Mouse (Mus musculus) stomach, postnatal 0 days (tissue): ENCODE data around the gene Cep57. TPM values are rescaled to one million over a fixed set of nuclear protein-coding genes. Genes with fewer than 3 reads are reported as not detected.
A peak's percentile ranks its signal among the peaks of the same experiment; 100 is the strongest.

Experiments used
- ATAC-seq: fragments of 200-750 bp; cut with Nextera tagmentation; 2 replicates; pipeline ENCODE4 v1.8.0; 2017; ENCODE audit not compliant: low FRiP score, low TSS enrichment
- DNase-seq: peaks from one replicate; pipeline ENCODE4 v3.0.0-alpha.2; 2016; ENCODE audit warnings: low spot score
- H3K27ac ChIP-seq: fragments of 300-500 bp; sonication (generic); replicated peaks from 2 replicates; pipeline ENCODE4 v1.5.1; 2014; ENCODE audit warnings: mild to moderate bottlenecking, control low read depth
- H3K27me3 ChIP-seq: fragments of 300-500 bp; sonication (generic); 2 replicates; pipeline ENCODE4 v1.6.1; 2014; ENCODE audit warnings: low read length; ENCODE audit not compliant: control insufficient read depth, insufficient read depth
- H3K36me3 ChIP-seq: fragments of 300-500 bp; sonication (generic); 2 replicates; pipeline ENCODE4 v1.6.1; 2014; ENCODE audit warnings: low read length, mixed read lengths; ENCODE audit not compliant: control insufficient read depth, insufficient read depth
- H3K4me1 ChIP-seq: fragments of 300-500 bp; sonication (generic); replicated peaks from 2 replicates; pipeline ENCODE4 v1.6.1; 2014; ENCODE audit warnings: antibody characterized with exemption; ENCODE audit not compliant: control insufficient read depth, insufficient read depth
- H3K4me2 ChIP-seq: fragments of 300-500 bp; sonication (generic); replicated peaks from 2 replicates; pipeline ENCODE4 v1.6.1; 2014; ENCODE audit warnings: low read depth, mild to moderate bottlenecking, control low read depth, moderate library complexity
- H3K4me3 ChIP-seq: fragments of 300-500 bp; sonication (generic); 2 replicates; pipeline ENCODE4 v1.5.1; 2014; ENCODE audit warnings: low read depth, low read length, control low read depth
- H3K9ac ChIP-seq: fragments of 300-500 bp; sonication (generic); 2 replicates; pipeline ENCODE4 v1.6.1; 2014; ENCODE audit warnings: mild to moderate bottlenecking, low read length, control low read depth, mixed read lengths
- H3K9me3 ChIP-seq: fragments of 300-500 bp; sonication (generic); 2 replicates; pipeline ENCODE4 v1.6.1; 2016; ENCODE audit warnings: low read length; ENCODE audit not compliant: control insufficient read depth
- CTCF ChIP-seq: IDR thresholded peaks from 2 replicates; pipeline ENCODE4 v1.5.1; 2016; ENCODE audit warnings: antibody characterized with exemption, low read depth, mild to moderate bottlenecking, moderate library complexity
- EP300 ChIP-seq: optimal IDR thresholded peaks from 2 replicates; pipeline ENCODE3; 2016; ENCODE audit warnings: antibody characterized with exemption
- WGBS: fragments of 180-500 bp; shearing (Covaris S2); extraction: QIAGEN DNeasy Blood & Tissue Kit; methylation state at CpG from one replicate; pipeline ENCODE4 v1.1.7; 2014; 5-methylcytosine and 5-hydroxymethylcytosine counted together
- polyA plus RNA-seq: library from polyadenylated mRNA; unstranded; fragments of >200 nt; fragmentation: Nextera tagmentation; extraction: Ambion mirVana; gene quantifications from 2 replicates; pipeline ENCODE4 v1.2.1, GENCODE M21; 2015

Cep57 gene
- 24.0 and 26.1 TPM in 2 replicates for polyA plus RNA-seq

- Histone ChIP-seq H3K27ac (peak within 1 kb of the TSS; percentile 99), H3K4me1 (0 out of 2 replicates have a peak, but pooled peaks cover 2% of the 10 kb centered on the region), H3K4me2 (peak within 1 kb of the TSS; percentile 74), H3K9ac (peak within 1 kb of the TSS; percentile 92), H3K4me3 (peak within 1 kb of the TSS; percentile 80), H3K36me3 (peaks cover 2% of the 10 kb centered on the region; the same call in 1 of the 2 replicates), H3K9me3 (no peaks in the 10 kb centered on the region), H3K27me3 (no peaks in the 10 kb centered on the region)
- ATAC-seq (peak; percentile 92), DNase-seq (peak; percentile 94)
- WGBS = under 1% methylated on average over 43 of the region's 44 CpGs
- TF ChIP-seq CTCF (peak; percentile 12; the same call in 1 of the 2 replicates), EP300 (no peak)
Observed at GRCm38 (mm10) chr9:13826832-13827405, at the start of gene Cep57. TSS of gene Cep57 (minus strand) at chr9:13827107.

- H3K4me2 ChIP-seq = no peak overlapping the region
- H3K9me3 ChIP-seq = no peaks in the 10 kb centered on the region
- H3K36me3 ChIP-seq = no peaks in the 10 kb centered on the region
- no peak overlapping the region for H3K4me3 ChIP-seq
- 25% methylated on average over 2 of the region's 2 CpGs for WGBS
- H3K4me1 ChIP-seq = no peaks in the 10 kb centered on the region
- no peaks in the 10 kb centered on the region for H3K27me3 ChIP-seq
- no peak overlapping the region for H3K27ac ChIP-seq
- ATAC-seq (no peak), DNase-seq (no peak)
- H3K9ac ChIP-seq = no peak overlapping the region
- TF ChIP-seq EP300 = no peak
- TF ChIP-seq CTCF = no peak
Observed at GRCm38 (mm10) chr9:13875340-13875739, 48.4 kb upstream of the Cep57 start.

- no peak overlapping the region for H3K9ac ChIP-seq
- H3K36me3 ChIP-seq = no peaks in the 10 kb centered on the region
- H3K4me1 ChIP-seq = no peaks in the 10 kb centered on the region
- no peak overlapping the region for H3K4me3 ChIP-seq
- no peaks in the 10 kb centered on the region for H3K9me3 ChIP-seq
- TF ChIP-seq CTCF (peak; percentile 65), EP300 (no peak)
- no peak for DNase-seq
- no peak overlapping the region for H3K27ac ChIP-seq
- H3K4me2 ChIP-seq = no peak overlapping the region
- WGBS = 36% methylated on average over 2 of the region's 2 CpGs
- H3K27me3 ChIP-seq = no peaks in the 10 kb centered on the region
- ATAC-seq = 0 out of 2 replicates have a peak, but pooled peaks have one; percentile 15
Observed at GRCm38 (mm10) chr9:13874359-13874758, 47.5 kb upstream of the Cep57 start.

GRCm38 (mm10) chr9:13871631-13872030 is 44.7 kb upstream of the Cep57 start:
- H3K9ac ChIP-seq = no peak overlapping the region
- H3K4me1 ChIP-seq = no peaks in the 10 kb centered on the region
- DNase-seq (peak; percentile 4), ATAC-seq (no peak)
- WGBS = 84% methylated on average over 7 of the region's 7 CpGs
- H3K27me3 ChIP-seq = no peaks in the 10 kb centered on the region
- H3K27ac ChIP-seq = no peak overlapping the region
- H3K36me3 ChIP-seq = no peaks in the 10 kb centered on the region
- H3K4me3 ChIP-seq = no peak overlapping the region
- no peak overlapping the region for H3K4me2 ChIP-seq
- TF ChIP-seq EP300 = no peak
- TF ChIP-seq CTCF = no peak
- no peaks in the 10 kb centered on the region for H3K9me3 ChIP-seq

- H3K27ac ChIP-seq = no peak overlapping the region
- 64% methylated on average over 2 of the region's 2 CpGs for WGBS
- H3K9me3 ChIP-seq = no peaks in the 10 kb centered on the region
- no peaks in the 10 kb centered on the region for H3K4me1 ChIP-seq
- H3K36me3 ChIP-seq = no peaks in the 10 kb centered on the region
- no peaks in the 10 kb centered on the region for H3K27me3 ChIP-seq
- DNase-seq = peak; percentile 1
- H3K9ac ChIP-seq = no peak overlapping the region
- no peak for TF ChIP-seq CTCF
- TF ChIP-seq EP300 = no peak
- no peak for ATAC-seq
- no peak overlapping the region for H3K4me3 ChIP-seq
- H3K4me2 ChIP-seq = no peak overlapping the region
Observed at GRCm38 (mm10) chr9:13867646-13868045, 40.7 kb upstream of the Cep57 start.

GRCm38 (mm10) chr9:13856777-13857176 is 29.9 kb upstream of the Cep57 start:
- H3K4me2 ChIP-seq = no peak overlapping the region
- no peaks in the 10 kb centered on the region for H3K27me3 ChIP-seq
- ATAC-seq (no peak), DNase-seq (no peak)
- WGBS = 53% methylated on average over 4 of the region's 4 CpGs
- H3K4me3 ChIP-seq = no peak overlapping the region
- no peaks in the 10 kb centered on the region for H3K9me3 ChIP-seq
- TF ChIP-seq CTCF = no peak
- no peak for TF ChIP-seq EP300
- H3K27ac ChIP-seq = no peak overlapping the region
- no peak overlapping the region for H3K9ac ChIP-seq
- no peaks in the 10 kb centered on the region for H3K36me3 ChIP-seq
- H3K4me1 ChIP-seq = no peaks in the 10 kb centered on the region
